Mouse (Mus musculus) adrenal gland, adult 18-20 months (tissue): Measurements from ENCODE around the gene Marc2. TPM values are rescaled to one million over a fixed set of nuclear protein-coding genes. Genes with fewer than 3 reads are reported as not detected.

Experiments
- DNase-seq, 2 experiments: peaks; one replicate each; pipeline ENCODE4 v3.0.0; 2021 to 2022; ENCODE audit warnings: low spot score in 2 of 2
- total RNA-seq, 2 experiments: library from RNA; stranded (reverse); gene quantifications; 1 replicate in 1 of 2; 2 replicates in 1 of 2; pipeline ENCODE4 v1.2.3; 2021

Gene Marc2
- total RNA-seq, 2 experiments from 2014 or later, result 381 to 428 TPM

DNA sequence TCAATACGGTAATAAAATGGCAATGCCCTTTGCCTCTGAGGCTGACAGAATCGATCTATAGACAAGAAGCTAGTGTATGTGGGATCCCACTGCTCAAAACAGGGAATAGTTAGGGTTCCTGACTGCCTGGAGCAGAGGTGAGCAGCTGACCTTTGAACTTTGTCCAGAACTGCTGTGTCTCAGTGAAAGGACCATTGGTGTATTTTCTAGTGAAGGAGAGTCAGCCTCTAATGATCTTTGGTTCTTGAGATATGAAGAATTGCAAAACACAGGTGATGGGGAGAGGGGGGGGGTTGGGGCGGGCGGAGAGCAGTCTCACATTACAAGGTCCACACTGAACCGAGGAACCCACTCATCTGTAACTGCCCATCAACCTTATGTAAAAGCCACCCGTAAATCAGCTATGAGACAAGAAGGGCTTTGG lies 36.7 kb downstream of the Marc2 start:
- DNase-seq, result no peak

DNA sequence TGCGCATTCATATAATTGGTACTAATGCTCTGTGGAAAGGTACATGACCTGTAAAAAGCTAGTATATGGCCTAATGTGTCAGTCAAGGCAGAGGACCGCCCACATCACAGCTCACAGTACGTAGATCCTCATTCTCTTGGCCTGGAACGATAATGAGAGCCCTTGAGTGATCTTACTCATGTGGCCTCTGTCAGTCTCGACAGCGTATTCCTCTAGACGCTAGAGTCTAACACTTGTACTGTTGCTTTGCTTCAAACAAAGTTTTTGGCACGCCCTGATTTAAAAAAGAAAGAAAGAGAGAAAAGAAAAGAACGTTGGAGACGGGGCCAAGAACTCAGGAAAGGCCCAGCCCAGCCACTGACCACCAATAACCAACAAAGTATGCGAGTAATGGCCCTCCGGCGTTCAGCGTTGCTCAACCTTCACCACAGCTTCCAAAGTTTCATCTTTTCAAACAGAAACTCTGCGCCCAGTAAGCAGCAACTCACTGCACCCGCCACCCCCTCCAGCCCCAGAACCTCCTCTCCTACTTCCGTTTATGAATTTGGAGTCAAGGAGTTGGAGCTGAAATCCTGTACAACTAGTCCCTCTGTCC lies 37.7 kb downstream of the Marc2 start:
- DNase-seq, result no peak

DNA sequence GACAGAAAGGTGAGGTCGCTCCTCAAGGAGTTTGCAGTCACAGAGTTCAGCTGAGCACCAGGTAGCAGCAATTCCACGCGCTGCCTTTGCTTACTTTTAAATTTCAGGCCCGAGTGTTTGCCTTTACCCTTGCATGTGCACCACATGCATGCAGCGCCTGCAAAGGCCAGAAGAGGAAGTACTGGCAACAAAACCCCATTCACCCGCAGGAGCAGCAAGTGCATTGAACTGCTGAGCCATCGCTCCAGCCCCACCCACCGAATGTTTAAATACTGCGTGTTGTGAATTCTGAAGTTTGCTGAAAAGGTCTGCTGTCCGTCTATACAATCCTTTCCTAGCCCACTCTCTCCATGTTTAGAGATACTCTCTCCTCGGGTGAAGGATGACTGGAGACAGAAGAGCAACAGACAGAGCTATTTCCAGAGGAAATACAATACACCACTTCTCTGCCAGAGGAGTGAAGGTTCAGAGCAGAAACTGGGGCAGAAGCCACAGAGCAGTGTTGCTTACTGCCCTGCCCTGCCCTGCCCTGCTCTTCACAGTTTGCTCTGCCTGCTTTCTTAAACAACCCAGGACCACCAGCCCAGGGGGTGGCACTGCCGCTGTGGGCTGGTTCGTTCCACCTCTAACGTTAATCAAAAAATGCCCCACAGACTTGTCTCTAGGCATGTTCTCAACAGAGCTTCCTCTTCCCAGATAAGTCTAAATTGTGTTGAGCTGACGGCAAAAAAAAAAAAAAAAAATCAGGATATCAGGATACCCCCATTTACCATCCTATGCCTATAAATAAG lies 38.4 kb downstream of the Marc2 start:
- DNase-seq, result no peak

DNA sequence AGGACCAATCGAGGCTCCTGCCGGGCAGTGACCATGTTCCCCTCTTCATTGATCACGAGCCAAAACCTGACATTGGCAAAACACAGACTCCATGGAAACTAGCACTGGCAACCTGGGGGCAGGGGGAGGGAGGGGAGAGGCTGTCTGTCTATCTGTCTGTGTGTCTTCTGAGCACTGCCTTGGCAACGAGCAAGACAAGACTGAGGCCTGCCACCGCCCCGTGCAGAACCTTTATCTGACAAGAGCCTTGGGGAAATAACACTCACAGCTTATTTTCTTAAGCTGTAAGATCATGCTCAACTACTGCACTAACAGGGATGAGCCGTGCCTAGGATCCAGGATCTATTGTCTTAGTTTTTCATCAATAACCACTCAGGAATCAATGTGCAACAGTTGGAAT lies 39.1 kb downstream of the Marc2 start:
- no peak for DNase-seq

DNA sequence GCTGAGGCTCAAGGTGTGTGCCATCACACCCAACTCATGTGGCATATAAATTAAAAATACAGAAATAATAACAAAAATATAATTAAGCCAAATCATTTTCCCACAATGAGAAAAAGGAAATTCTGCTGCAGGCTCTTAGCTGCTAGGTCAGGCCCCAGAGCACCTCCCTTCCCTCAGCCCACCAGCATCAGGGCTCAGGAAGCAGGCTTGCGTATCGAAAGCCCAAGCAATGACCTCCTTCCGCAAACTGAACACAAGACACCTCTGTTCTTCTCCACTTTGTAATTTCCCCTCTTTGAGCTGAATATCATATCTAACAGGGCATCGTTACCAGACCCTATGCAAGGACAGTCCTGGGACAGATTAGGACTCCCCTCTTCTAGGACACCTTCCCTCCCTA lies 40.5 kb downstream of the Marc2 start:
- no peak for DNase-seq

DNA sequence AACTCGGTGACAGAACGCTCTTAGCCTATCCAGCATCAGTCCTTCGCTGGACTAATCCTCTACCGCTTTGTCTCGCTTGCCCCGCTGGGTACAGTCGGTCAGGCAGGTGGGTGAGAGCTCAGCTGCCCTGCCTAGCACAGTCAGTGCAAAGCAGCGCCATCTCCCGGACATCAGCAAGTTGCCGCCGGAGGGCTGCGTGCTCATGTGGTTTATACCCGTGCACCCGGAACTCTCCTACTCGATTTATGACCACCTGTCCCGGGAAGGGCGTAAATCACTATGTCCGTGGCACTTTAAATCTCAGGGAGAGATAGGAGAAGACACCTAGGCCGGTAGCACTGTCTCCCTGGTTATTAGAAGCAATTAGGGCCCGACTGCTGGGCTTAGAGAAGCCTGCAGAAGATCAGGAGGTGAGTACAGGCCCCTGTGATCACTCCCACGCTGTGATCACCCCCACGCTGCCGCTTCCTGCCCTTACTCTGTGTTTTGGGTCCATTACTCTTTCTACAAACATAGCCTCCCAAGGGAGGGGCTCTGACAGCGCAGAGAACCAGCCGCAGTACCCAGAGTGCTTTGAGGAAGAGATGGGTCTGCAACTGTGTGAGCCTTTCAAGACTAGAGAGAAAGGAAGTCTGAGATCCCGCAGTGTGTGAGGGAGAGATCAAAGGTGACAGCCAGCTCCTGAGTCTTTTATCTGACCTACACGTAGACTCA lies 52.9 kb downstream of the Marc2 start:
- DNase-seq, result peak; percentile 29 to 40

DNA sequence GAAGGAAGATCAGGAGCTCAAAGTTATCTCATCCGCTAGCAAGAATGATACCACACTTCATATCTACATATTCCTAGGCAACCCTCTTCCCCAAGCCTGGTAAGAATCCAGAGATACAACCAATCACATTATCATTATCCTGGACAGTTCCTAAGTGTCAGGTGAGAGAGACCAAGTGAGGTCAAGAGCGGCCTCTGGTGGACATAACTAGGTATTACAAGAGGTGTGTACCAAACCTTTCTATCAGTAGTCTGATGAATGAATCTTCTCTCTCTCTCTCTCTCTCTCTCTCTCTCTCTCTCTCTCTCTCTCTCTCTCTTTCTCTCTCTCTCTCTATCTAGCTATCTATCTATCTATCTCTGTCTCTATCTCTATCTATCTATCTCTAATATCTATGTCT lies 55.1 kb downstream of the Marc2 start:
- peak in 1 of 2 experiments; percentile 23 for DNase-seq

DNA sequence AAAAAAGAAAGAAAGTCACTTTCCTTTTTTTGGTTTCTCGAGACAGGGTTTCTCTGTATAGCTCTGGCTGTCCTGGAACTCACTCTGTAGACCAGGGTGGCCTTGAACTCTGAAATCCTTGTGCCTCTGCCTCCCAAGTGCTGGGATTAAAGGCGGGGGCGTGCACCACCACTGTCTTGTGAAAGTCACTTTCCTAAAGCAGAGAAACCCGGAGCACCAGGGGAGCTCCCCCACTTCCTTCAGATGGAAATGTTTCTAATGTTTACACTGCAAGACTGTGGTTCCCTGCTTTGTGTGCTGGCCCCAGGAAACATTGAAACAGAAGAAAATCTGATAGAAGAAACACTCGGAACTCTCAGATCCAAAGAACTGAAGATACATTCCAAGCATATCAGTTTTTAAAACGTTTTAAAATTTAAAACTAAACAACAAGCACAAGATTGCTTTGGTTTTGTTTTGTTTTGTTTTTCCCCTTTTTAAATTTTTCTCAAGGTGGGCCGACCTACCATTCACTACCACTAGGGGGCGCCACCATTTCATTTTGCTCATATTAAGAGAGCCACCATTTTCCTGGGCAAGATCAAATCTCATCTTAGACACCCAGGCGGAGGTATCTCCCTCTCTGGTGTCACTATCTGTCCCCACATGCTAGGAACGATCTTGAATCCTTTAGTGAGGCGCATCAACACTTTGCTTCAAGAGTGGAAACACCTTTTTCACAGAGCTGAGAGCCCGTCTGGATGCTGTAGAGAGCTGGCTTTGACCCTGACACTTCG lies 59.7 kb downstream of the Marc2 start:
- no peak for DNase-seq

DNA sequence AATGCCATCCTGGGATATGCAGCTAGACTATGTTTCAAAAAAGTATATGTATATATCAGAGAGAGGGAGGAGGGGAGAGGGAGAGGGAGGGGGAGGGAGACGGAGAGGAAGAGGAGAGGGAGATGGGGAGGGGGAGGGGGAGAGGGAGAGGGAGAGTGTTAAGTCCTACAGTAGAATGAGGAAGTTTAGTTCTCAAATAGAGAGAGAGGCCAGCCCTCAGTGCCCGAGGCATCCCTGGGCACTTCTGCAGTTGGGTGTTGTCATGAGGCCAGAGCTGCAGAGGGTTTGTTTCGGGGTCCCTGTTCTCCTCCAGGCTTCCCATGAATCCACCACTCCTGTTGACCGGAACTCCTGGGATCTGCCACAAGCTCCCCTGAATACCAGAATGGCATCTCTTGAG lies 62.6 kb downstream of the Marc2 start:
- no peak for DNase-seq

DNA sequence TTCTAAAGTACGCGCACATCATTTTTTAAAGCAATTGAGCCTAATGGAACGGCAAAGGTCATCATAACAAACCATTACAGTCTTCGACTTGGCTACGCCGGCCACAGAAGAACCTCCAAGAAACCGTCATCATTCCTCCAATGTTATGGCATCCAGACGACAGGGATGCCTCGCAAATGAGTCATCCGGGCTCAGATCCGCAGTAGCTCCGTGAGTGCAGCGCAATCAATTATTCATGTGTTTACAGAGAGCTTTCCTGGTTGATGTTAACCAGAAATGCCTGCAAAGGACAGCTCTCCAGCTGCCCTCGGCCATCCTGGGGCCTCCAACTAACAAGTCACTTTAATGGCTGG lies 64.1 kb downstream of the Marc2 start:
- DNase-seq, result no peak

DNA sequence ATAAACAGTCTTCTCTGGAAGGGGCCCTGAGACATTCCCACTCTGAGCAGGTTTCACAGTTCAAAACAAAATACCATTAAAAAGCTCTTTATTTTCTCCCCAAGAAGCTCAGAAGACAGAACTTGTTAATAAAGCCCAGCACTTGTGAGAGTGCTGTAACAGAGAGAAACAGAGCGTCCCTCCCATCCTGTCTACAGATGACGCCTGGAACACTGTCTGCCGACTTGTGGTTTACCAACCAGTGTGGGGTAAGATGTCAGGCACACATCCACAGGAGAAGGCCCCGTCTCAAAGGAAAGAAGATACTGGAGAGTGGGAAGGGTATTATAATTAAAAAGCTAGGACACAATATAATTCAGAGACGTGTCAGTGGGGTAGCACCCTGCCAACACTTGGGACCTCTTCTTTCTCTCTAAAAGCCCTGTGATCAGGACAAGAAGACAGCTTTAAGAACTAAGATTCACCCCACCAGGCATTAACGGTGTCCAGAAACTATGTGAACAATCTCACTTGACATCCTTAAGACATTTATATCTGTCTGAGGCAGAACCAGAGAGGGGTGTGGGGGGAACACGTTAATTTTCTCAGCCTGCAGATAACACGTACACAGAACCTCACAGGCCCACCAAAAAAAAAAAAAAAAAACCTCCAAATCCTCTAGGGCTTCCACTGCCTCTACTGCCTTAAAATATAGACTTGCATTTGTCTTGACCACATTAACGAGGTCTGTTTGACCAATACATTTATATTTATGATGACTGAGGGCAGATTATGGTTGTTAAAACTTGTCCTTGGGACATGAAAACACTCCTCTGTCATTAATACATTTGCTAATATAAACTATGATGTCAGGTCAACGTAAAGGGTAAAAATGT lies 64.7 kb downstream of the Marc2 start:
- DNase-seq, result no peak

DNA sequence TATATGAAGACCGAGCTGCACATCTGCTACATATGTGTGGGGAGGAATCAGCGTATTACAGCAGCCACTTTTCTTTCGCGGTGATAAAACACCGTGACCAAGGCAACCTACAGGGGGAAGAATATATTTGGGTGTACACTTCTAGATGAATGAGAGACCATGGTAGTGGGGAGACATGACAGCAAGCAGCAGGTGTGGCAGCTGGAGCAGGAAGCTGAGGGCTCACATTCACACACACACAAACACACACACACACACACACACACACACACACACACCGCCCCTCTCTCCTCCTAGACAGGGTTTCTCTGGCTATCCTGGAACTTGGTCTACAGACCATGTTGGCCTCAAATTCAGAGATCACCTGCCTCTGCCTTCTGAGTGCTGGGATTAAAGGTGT lies 68.1 kb downstream of the Marc2 start:
- no peak for DNase-seq

DNA sequence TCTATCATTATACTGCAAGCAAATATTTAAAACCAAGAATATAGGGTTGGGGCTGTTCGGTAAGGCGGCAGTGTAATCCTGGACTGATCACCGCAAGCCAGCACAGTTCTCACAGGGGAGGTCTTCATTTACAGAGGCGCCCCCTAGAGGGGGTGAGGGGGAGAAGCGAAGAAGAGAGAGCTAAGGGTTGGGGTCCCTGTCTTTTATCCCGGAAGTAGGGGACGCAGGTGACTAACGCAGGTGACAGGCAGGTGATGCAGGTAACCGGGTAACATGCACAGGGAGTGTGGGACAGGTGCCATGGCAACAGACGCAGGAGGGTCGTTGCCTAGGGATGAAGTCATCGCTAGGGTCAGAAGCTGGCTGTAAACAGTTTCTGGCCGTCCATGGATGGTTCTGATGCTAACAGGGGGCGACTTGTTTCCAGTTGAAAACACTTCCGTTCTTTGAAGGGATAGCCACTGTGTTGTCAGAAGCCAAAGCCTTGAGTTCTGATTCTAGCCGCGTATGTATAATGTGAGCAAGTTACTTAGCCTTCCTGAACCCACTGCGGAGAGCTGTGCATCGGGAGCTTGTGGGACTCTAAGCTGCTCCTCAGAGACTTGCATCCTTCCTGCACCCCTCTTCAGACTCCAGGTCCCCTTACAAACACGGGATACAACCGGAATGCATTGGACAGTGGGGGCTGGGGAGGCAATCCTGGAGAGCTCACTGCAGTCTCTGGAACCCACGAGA lies 69.0 kb downstream of the Marc2 start:
- DNase-seq, result no peak

DNA sequence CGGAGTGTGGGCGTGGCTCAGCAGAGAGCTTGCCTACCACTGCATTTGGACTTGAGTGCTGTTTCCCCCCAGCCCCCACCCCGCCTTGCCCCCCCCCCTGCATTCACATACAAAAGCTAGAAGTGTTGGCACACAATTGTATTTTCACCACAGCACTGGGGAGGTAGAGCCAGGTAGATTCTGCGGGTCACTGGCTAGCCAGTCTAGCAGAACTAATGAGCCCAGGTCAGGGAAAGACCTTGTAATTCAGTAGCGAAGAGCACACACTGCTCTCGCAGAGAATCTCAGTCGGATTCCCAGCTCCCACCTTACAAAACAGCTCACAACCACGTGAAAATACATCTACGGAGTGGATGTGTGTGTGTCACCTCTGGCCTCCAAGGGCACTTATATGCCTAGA lies 71.0 kb downstream of the Marc2 start:
- DNase-seq, result no peak

DNA sequence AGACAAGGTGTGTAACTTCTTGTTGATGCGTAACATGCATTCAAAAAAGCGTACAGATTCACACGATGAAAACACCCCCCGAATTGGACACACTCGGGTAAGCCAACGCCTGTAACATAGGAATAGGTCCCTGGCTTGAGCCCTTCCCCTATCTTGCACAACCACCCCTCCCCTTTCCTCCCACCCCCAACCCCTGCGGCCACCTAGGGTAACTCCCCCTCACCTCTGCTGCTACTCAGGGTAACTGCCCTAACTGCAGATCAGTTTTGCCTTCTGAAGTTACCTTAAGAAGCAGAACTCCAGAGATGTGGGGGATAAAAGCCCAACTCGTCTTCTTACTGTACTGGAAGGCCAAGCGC lies 74.4 kb downstream of the Marc2 start:
- no peak for DNase-seq

DNA sequence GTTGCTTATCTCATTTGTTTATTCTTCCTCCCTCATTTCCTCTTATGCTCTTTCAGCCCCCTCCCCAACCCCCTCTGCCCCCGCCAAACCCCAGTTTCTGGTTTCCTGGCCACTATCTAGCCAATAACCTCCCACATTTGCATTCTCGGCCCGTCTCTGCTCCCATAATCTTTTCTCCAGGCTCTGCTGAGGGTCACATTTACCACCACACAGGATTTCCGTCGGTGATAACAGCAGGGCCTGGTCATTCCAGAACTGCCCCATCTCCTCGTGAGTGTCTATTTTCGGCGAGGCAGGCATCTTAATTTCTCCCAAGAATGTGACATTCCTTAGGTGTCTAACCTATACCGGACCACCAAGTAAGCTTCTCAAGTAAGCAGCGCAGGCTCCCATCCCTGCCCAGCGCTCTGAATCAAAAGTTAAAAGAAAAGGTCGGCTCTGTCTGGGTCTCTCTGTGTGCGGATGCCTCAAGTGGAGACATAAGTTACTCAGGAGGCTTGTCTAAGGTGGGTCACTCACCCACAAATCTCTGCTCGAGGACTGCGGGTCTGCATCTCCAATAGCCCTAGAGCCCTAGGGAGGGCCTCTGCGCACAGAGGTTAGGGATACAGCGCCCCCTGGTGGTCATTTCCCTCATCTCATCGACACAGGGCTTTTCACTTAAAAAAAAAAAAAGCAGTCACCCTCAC lies 74.9 kb downstream of the Marc2 start:
- DNase-seq, result peak; percentile 80 to 83

DNA sequence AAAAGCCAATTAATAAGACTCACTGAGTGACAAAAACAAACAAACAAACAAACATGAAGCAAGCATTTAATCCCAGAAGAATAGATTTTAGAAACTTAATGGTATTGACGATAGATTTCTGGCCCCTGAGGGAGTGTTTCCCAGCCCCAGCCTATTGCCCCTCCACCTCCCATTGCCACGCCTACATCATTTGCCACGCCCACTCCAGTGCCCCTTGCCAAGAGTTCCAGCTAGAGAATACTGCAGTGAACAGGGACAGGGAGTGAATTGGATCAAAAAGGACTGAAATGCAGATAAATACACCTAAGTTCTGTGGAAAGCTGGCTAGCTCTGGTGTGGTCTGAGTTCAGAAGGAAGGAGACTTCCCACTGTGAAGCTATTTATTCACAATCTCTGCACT lies 82.4 kb downstream of the Marc2 start:
- no peak for DNase-seq
